Mouse (Mus musculus) cerebellum, postnatal 25 days (tissue): ENCODE results near the gene Lrig1.

ENCODE experiments used
- DNase-seq, 2 experiments: peaks; one replicate each; pipeline ENCODE4 v3.0.0; 2021; ENCODE audit warnings: mixed read lengths in 2 of 2

Lrig1 gene

DNA sequence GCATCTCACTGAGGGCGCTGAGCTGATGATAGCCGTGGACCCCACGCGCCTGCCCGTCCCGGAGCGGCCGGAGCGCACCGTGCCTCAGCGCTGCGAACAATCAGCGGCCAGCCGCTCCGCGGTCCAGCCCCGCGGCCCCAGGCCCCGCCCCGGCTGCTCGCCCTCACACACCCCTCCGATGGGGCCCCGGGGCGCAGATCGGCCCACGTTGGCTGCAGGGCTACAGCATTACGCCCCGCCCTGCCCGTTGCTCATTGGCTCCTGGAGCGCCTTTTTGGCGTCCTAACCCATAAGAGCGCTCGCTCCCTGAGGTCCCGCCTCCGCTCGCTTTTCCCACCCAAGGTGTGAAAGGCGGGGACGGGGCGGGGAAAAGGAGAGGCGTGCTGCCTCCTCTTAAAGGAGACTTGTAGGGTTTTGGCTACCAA is at the start of gene Lrig1:
Gene Lrig1 (minus strand): TSS at position 92 of the 425 bp plus-strand sequence.
- DNase-seq: peak; percentile 97 to 98

DNA sequence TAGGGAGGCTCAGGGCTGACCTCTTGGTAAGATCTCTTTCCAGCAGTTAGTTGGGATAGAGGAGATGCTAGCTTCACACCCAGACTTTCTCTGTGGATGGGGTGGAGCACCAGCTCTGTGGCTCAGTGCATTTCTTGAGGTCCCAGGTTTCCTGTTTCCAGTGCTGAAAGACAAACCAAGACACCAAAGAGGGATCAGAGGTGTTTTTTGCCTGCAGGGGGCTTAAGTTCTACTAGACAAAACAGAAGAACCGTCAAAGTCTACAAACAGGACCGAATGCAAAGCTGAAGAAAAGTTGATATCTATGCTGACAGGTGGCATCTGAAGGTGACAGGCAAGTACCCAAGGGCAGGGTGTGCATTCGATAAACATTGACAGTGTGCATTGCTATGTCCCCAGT is 49.7 kb upstream of the Lrig1 start:
- DNase-seq: no peak

DNA sequence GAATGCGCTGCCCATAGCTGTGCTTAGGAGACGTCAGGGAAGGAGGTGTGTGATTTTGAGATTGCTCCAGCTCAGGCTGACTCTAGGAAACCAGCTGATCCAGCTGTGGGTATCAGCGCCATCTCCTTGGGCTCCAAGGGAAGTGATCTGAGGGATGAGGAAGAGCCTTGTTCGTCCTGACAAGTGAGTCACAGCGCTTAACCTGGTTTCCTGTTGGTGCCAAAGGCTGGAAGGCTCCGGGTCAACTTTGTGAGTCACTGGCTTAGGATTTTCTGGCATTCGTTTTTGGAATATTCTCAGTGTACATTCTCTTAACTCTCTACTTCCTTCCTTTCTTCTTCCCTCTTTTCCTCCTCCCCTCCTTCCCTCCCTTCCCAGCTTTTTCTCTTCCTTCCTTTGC is 48.4 kb upstream of the Lrig1 start:
- no peak for DNase-seq

DNA sequence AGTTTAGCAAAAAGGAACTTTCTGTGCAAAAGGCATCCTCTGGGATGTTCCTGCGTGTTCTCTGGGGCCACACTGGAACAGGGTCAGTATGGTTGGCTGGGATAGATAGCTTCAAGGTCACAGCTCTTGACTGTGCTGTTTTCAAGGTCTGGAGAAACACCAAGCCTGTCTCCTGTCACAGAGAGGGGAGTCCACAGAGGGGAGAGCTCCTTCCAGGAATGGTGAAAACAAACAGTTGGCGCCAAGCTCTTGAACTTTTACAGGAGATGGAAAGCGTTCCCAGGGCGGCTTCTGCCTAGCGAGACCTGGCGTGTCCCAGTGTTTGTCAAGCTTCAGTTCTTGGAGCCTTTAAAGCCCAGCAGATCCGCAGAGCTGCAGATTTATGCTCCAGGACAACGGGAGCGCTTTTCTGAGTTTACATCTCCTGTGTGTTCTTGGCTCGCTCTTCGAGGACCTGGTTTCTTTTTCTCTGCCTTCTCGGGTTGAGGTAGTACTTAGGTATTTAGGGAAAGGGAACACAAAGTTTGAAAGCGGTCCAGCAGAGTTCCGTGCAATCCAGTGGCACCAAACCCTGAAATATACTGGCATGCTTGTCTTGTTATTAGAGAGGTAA is 40.3 kb upstream of the Lrig1 start:
- DNase-seq: no peak

DNA sequence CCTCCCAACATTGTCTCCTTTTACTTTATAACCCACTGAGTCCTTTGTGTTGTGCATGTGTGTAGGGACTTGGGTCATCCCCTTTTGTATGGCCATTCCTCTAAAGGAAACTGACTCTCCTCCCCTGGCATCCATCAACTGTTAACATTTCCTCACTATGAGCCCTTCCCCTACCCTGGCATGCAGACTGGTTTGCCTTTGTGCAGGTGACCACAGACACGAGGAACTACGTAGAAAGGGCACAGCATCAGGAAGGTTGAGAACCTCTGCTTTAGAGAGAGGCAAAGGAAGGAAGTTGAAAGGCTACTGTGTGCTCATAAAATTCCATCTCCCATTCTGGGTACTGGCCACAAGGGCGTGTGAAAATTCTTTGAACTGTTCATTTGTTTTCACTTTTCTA is 38.7 kb upstream of the Lrig1 start:
- no peak for DNase-seq

DNA sequence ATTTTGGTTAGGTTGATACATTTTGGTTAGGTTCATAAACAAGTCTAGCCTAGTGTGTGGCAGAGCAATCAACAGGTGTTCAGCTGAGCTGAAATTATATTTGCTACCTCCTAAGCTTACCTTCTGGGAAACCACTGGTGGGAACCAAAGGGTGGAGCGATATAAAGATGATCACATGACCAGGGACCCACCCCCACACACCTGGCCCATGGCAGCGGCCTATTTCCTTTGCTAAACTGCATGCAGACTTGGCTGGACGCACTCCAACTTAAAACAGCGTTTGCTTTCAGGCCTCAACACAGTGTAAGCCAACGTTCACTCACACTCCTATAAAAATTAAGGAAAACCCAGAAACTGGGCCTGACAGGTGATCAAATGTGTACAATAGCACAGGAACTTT is 33.9 kb upstream of the Lrig1 start:
- DNase-seq: no peak

DNA sequence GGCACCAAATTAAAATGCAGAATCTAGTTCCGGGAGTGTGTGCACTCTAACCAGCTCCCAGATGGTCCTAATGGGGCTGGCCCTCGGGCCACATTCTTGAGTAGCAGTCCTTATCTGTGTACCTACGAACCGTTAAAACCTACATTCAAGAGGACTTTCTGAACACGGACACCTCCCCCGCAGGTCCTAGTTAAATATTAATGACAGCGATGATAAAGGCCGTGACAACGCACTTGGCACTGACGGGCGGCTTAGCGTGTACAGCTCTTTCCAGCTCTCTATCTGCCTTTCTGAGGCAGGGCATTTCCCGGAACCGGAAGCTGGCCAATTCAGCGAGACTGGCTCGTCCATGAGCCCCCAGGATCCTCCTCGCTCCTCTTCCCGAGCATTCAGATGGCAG is 29.9 kb upstream of the Lrig1 start:
- peak; percentile 14 to 29 for DNase-seq

DNA sequence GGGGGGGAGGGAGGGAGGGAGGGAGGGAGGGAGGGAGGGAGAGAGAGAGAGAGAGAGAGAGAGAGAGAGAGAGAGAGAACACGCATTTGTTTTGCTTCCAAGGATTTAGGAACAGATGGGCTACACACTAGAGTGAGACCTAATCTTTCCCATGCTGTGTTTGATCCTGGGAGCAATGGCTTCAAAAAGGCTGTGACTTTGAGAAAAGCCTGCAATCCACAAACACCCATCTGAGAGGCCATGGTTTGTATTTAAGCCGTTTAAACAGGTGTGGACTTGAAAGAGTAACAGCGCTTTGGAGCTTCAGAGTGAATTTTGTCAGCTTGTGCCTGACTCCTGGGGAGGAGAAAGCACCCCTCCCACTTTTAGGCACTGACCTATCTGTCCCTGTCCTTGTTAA is 29.2 kb upstream of the Lrig1 start:
- no peak for DNase-seq

DNA sequence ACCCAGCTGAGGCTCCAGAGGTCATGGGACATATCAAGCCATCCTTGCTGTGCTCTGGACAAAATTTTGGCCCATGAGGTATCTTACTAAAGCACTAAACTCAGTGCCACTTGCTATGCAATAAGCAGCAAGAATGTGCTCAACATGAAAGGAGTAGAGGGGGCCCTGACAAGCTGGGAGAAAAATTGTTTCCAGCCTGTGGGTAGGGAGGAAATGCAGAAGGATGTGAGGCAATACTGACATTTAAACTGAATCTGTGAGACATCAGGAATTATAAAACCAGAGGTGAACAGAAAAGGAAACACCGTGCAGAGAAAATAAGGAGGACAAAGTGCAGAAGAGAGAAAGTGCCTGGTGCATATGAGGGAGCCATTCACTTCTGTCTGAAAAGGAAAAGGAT is 24.7 kb upstream of the Lrig1 start:
- no peak for DNase-seq

DNA sequence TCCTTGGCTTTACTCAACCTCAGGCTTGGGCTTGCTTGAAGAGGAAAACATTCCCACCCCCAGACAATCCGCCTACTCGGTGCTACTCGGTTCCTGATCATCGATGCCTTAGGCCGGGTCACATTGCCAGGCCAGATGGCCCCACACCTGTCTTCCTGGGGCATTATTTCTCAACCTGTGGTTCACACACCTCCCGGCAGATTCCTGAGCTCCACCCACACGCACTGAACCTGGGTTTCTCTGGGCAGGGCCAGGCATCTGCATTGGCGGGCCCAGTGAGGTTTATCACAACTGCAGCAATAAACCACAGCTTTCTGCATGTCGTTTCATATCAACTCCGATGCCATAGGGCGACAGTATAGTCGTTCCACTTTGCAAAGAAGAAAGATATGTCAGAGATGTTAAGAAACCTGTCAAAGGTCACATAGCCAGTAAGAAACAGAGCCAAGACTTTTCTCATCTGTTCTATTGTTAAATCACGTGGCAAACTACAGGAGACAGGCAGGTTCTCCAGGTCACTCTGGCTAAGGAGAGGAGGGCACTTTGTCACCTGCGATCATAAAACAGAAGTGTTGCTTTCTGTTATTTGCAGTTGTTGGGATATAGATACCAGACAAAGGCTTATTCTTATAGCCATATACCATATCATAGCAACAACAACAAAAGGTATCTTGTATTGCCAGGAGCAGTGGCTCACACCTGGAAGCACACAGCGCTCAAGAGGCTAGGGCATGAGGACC is 18.8 kb upstream of the Lrig1 start:
- DNase-seq: no peak

DNA sequence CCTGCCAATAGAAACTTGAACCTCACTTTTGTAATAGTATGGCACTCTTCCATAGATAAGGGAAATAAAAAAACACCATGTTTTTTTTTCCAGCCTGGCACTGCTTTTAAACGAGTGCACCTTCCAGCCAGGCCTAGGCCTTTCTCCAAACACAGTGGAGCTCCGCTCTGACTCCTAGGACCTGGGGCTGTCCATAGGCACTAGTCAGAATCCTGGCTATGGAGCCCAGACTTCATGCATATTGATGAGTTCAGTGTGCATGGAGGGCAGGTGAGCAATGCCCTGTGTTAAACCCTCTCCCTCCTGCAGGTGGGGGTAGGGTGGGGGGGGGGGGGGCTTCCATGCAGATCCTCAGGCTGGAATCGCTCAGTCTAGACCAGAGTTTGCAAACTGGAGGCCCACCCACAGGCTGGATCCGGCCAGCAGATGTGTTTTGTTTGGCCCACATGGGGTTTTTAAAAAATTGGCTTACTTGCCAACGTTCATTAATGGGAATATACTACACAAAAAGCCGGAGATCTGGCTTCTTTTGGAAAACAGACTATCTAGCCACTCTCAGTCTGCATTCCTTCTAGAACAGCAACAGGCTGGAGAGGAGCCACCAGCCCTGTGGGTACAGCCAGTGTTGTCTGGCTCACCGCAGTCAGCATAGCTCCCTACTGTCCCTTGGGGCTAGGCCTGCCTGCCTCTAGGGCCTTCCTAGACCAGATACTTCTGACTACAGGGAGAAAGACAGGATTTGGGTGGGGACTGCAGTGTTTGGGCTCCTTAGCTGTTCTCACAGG is 17.9 kb upstream of the Lrig1 start:
- DNase-seq: peak in 1 of 2 experiments; percentile 43

DNA sequence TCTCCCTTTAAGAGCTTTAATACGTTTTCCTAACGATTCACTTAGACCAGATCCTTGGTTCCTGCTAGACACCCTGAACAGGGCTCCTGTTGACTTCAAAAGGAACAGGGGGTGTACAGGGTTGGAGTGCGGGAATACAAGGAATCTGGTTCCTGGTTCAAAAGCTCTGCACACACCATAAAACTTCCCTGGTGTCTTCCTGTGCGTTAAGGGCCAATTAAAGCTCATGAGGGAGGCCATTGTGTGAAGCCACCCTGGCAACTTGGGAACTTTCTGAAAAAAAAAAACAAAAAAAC is 15.6 kb upstream of the Lrig1 start:
- no peak for DNase-seq

DNA sequence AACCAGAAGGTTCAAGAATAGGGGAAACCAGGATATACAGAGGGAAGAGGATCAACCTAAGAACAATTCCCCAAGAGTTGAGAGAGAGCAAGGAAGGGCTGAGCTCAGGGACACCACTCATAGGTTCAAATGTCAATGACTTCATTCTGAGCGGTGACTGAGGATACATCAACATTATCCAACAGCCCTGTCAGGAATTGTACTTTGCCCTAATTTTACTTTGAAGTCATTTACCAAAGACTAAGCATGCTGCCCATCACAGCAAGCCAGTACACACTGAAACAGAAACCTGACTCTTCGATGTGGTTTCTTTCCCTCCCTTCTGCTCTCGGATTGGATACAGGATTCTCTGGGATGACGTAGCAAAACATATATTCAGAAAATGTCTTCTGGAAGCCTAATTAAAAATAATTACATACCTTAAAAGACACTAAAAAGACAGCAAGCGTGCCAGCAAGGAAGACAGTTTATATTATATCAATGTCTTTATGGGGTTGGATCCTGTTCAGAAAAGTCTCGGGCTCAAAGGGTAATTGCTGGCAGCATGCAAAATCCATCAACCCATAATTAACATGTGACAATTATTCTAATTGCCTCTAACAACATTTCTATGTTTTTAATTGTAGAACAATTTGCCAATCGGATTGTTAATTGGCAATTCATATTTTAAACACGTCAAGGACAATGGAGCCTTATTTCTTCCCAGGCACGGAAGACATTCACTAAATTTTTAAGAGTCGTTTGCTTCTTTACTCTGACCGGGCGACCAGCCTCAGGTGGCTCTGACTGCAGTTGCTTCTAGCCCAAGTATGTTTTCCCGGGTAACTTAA is 15.1 kb upstream of the Lrig1 start:
- no peak for DNase-seq

DNA sequence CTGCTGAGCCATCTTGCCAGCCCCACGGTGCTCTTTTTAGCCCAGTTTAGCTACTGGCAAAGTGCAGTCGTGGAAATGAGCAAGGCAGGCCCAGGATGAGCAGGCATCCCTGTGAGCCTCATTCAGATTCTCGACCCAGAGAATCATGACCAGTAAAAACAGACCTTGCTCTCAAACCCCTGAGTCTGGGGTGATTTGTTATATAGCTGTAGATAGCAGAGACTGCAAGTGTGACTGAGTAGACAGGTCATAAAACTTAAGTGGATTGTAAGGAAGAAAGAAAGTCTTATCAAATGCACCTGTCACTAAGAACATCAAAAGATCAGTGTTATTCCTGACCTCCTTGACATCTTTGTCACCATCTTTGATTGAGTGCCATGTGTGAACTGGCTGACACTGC is 9.9 kb upstream of the Lrig1 start:
- no peak for DNase-seq

DNA sequence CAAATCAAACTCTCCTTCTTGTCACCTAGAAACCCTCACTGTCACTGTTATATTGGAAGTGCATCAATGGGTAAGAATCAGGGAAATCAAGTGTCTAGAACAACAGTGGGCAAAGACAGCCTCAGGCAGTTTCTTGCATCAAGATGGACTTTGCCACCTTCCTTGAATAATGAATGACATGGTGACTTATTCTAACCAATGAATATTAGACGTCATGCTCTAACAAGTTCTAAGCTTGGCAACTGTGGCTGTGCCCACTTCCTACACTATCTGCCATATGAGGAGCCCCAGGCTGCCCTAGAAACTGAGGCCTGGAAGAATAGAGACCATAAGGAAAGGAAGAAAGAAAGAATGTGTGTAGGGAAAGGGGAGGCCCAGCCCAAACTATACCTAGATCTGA is 9.2 kb upstream of the Lrig1 start:
- DNase-seq: no peak

DNA sequence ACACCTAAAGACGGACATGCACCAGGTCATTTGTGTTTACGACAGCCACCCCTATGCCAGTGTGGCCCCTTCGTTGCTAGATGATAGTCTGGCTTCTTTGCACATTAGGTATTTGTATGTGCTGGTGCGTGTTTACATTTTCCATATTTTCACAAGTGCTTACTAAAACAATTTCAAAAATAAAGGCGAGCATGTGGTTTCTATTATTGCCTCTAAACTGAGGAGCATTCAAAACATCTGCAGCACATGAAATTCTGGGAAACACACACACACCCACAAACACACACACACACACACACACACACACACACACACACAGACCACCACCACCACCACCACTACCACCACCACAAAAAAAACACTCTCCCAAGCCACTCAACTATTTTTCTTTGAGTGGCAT is 7.3 kb upstream of the Lrig1 start:
- DNase-seq: no peak

DNA sequence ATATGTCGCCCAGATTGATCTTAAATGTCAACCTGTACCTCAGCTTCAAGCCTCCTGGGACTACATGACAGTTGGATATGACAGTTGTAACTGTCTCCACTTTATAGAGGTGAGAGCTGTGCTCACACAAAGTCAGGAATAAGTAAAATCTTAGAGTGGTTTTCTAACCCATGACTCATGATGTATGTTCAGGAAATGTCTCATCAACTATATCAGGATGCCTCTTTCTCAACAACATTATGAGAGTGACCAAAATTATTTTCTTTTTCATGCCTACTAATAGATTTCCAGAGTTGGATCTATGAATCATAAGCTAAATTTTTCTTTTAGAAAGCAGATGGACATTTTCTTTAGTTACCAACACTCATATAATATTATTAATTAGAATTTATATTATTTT is 6.0 kb upstream of the Lrig1 start:
- DNase-seq: no peak

DNA sequence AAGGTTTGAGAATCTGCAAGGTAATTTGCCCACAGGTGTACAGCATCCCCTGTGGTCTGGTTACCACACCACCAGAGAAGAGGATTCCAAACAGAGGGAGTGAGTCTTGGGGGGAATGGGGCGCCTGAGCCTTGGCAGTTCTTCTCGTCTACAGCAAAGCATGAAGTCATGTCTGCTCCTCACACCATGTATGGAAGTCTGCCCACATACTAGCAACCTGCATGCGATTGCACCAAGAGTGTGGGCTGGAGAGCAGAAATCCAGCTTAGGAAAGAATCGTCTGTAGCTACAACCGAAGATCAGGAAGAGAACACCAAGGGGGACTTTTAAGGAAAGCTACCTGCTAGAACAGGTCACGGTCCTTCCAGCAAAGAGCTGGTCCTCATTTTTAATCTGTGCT is 3.0 kb upstream of the Lrig1 start:
- no peak for DNase-seq

DNA sequence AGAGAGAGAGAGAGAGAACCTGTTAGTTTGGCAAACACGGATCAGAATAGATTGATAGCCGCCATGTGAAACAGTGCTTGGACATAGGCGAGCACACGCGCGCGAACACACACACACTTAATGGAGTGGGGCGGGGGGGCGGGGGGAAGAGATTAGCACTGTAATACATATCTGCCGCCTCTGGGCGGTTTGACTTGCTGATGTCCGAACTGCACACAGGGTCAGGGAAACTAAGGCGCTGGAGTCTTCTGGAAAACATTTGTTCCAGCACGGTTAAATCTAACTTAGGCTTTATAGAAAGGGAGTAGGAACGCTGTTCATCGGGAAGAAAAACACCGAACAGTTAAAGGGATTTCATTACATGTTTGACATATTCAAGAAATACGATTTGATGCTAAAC is 1.1 kb upstream of the Lrig1 start:
- peak in 1 of 2 experiments; percentile 43 for DNase-seq

DNA sequence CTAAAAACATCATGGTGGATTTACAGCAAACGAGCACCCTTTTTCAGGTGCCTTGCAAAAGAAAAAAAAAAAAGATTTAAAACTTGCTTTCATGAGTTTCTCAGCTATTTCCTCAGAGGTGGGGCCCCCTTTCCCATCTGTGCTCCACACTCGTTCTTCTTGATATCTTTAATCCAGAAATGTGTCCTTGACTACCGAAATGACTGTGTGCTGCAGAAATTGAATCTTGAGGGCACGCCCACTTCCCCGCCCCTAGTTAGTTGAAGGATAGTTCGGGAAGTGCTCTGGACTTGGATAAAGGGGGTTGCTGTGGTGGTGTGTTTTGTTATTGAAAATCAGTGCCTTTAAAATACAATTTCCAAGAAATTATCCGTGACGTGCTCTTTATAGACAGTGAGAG is 654 bp upstream of the Lrig1 start:
- peak; percentile 42 to 65 for DNase-seq

DNA sequence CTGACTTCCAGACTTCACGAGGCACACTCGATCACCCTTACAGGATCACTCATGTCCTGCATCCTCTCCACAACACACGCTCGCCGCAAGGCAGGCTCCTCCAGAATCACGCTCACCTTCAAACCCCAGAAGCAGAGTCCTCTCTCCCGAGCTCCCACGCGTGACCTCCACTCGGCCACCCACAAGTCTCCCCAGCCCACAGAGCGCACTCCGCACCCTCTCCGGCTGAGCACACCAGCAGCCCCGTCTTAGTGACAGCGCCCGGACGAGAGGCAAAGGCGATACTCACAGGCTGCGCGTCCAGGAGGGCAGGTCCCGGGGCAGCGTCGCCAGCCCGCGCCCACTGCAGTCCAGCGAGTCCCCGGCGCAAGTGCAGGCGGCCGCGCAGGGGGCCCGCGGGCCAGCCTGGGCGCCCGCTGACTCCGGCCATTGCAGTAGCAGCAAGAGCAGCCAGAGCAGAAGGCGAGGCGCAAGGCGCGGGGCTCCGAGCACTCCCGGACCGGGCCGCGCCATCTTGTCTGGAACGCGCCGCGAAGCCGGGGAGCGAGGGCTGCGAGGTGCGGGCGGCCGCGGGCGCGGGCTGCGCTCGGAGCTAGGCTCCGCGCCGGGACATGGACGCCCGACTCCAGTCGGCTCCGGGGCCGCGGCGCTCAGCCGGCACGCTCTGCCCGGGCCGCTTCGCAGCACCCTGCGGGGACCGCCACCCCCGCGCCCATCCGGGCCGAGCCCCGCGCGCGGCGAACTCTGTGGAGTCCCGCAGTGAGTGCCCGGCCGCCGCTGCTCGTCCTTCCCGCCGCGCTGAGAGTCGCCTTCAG is 578 bp downstream of the Lrig1 start:
- DNase-seq: peak; percentile 73 to 76

DNA sequence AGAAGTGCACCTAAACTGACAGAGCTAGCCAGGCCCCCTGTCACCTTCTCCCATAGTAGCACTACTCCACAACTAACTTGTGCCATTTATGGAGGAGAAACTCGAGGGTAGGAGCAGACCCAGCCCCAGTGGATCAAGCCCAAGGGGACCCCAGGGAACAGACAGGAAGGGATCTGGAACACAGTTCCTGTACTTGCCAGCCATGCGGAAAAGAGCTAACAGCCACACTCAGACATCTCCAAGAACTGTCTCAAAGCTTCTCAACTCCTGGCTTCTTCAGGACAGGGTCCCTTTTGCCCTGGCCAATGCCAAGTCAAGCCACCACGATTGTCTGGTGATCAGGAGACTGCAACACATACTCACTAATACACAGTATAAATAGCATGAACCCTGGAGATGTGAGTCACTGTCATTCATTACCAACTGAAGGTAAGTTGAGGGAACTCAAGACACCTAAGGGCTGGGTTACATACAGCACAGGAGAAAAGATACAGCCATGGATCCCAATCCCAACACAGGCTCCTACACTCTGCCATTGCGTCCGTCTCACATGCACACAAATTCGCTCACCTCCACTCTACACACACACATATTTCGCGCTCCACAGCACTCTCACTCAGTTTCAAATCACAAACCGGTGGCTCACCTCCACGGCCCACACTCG is 1.3 kb downstream of the Lrig1 start:
- no peak for DNase-seq
